Mouse (Mus musculus): ENCODE data around the gene Piwil4. TPM values are rescaled to one million over a fixed set of nuclear protein-coding genes. Genes with fewer than 3 reads are reported as not detected.
"Not testable (repeated sequence)": the region's sequence is repeated elsewhere in the genome, so short reads cannot be mapped to it uniquely, and the experiment has no call there.

The Piwil4 gene
- total RNA-seq, 2 experiments from 2014 or later, result 0.10 TPM; not detected in 1

GRCm38 (mm10) chr9:14728365-14728764 is 12.2 kb downstream of the Piwil4 start:
- DNase-seq (ENCODE audit: low spot score), result no peak
- intact Hi-C loops (cut with DNase I), result no loop called here

- intact Hi-C loops (cut with DNase I), result no loop called here
- no peak for DNase-seq (ENCODE audit: low spot score)
Measured at GRCm38 (mm10) chr9:14726629-14727028, 13.9 kb downstream of the Piwil4 start.

DNA sequence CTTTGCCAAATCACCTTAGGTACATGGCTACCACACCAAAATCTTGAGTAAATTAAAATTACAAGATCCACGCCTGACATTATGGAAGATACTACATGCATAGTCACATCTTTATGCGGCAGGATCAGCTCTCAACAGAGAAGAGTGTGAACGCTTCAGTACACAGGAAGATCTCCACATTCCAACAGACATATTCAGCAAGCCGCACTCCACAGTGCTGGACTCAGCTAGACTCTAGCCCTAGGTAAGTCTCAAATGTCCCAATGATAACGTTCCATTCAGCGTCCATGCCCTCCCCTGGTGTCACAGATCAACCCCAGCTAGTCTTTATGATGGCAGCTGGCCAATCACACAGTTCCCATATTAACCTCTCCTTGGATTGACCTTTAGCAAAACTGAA is 14.5 kb downstream of the Piwil4 start:
- intact Hi-C loops (cut with DNase I), result no loop called here
- no peak for DNase-seq (ENCODE audit: low spot score)

GRCm38 (mm10) chr9:14724755-14725420 is 15.6 kb downstream of the Piwil4 start:
- no peak for DNase-seq (ENCODE audit: low spot score)
- intact Hi-C loops (cut with DNase I), result no loop called here

DNA sequence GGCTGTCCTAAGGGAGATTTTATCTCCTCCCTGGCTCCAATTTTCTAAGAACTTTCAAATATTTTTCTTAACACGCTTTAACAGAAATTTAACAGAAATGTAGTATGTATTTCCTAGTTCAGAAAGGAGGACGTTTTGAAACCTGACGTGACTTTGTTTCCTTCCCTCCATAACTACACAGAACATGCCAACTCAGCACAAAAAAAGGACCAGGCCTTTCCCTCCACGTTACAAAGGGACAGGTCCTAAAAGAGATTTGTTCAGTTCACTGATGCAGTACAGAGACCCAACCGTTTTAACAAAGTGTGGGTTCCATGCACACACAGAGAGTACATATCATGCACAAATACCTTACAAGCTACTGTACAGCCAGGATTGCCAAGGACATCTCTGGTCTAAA is 18.9 kb downstream of the Piwil4 start:
- no peak for DNase-seq (ENCODE audit: low spot score)
- intact Hi-C loops (cut with DNase I), result no loop called here

DNA sequence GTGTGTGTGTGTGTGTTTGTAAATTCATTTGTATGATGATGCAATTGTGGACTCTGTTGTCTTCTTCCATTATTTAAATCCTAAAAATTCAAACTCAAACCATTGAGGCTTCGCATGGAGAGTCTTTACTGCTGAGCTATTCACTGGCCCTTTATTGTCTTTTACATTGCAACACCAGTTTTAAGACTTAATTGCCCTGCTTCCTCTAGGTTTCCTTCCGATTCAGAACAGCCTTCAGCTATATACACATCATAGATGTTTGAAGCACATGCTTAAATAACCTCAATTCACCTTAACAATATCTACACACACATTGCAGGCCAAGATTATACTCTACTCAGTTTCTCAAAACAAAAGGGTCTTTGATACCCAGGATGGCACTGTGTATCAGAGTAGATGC is 20.1 kb downstream of the Piwil4 start:
- no peak for DNase-seq (ENCODE audit: low spot score)
- intact Hi-C loops (cut with DNase I), result no loop called here

DNA sequence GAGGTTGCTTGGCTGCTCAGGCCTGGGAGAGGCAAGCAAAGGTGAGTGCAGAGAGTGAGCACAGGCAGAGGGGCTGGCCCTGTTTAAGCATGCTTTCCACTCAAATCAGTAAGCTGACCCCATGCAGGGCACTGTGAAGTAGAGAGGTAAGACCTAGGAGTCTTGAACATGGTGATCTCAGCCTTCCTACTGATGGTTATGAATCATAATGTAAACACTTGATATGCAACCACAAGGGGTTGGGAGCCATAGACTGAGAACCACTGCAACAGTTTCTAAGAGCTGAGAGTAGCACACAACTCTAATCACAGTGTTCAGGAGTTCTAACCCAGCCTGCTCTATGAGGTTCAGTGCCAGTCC is 22.2 kb downstream of the Piwil4 start:
- no peak for DNase-seq (ENCODE audit: low spot score)
- intact Hi-C loops (cut with DNase I), result loop anchor here (5.0 kb wide), 1 partner anchor 34 kb away; the partner anchor contains the start of gene Fut4

DNA sequence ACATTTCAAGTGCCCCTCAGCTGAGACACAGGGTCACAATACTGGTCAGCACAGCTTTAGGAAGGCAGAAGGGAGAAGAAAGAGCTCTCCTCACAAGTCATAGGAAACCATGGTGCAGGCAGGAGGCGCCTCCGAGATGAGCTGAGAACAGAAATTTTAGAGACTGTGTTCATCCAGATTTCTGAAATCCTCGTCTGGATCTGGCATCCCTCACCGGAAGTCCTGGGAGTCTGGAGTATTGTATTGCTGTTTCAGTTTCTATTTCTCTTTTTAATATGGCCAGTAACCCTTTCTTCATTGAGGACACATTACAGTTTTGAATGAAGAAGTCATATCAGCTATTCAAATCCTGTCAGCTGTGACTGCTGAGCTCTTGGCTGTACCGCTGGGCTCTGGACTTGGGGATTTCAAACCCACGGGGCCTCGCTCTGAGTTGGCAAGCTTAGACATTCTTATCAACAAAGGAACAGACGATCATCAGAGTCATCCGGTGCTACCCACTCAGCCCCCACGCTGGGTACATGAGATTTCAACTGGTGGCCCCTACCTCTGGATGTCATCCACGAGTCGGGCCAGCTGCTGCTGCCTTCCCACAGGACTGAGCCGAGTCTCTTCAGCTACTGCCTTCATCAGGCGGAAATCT is 22.7 kb downstream of the Piwil4 start:
- peak; percentile 4 for DNase-seq (ENCODE audit: low spot score)
- intact Hi-C loops (cut with DNase I), result loop anchor here (5.0 kb wide), 1 partner anchor 34 kb away; the partner anchor contains the start of gene Fut4

DNA sequence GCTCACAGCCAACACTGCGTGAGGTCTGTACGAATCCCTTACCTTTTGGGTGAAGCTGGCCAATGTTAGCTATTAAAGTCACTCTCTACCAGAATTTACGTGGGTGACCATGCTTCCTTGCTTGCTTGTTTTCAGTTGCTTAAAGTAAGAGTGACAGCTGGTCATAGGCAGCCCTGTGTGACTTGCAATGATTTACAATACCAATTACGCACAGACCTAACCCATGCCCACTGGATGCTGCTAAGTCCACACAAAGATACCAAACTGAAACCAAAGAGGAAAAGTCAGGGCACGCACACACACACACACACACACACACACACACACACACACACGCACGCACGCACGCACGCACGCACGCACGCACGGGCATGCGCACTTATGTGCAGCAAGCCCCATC is 25.3 kb downstream of the Piwil4 start:
- intact Hi-C loops (cut with DNase I), result loop anchor here (5.0 kb wide), 1 partner anchor 37 kb away; the partner anchor contains the start of gene Fut4
- DNase-seq (ENCODE audit: low spot score), result no peak

DNA sequence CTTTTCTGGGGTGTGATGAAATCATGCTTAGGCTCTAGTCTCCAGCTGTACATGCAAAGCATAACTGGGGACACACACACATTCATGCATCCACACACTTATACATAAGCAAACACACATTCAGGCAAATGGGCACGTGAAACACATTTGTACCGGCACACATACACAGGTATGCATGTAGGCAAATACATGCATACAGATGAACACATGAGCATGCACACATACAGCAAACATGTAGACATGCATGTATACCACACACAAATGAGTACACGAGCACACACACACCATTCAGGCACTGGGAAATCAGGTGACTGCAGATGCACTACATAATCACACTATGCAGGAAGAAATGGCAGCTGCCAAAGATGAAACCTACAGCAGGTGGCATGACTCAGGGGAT is 29.6 kb downstream of the Piwil4 start:
- intact Hi-C loops (cut with DNase I), result no loop called here
- DNase-seq (ENCODE audit: low spot score), result no peak

GRCm38 (mm10) chr9:14705321-14706162 is 35.0 kb downstream of the Piwil4 start:
- intact Hi-C loops (cut with DNase I), result no loop called here
- DNase-seq (ENCODE audit: low spot score), result no peak

- DNase-seq (ENCODE audit: low spot score); intact Hi-C loops (cut with DNase I): not testable (repeated sequence)
Measured at GRCm38 (mm10) chr9:14700795-14701194, 39.7 kb downstream of the Piwil4 start.

- DNase-seq (ENCODE audit: low spot score), result no peak
Measured at GRCm38 (mm10) chr9:14699288-14699640, 41.3 kb downstream of the Piwil4 start.

DNA sequence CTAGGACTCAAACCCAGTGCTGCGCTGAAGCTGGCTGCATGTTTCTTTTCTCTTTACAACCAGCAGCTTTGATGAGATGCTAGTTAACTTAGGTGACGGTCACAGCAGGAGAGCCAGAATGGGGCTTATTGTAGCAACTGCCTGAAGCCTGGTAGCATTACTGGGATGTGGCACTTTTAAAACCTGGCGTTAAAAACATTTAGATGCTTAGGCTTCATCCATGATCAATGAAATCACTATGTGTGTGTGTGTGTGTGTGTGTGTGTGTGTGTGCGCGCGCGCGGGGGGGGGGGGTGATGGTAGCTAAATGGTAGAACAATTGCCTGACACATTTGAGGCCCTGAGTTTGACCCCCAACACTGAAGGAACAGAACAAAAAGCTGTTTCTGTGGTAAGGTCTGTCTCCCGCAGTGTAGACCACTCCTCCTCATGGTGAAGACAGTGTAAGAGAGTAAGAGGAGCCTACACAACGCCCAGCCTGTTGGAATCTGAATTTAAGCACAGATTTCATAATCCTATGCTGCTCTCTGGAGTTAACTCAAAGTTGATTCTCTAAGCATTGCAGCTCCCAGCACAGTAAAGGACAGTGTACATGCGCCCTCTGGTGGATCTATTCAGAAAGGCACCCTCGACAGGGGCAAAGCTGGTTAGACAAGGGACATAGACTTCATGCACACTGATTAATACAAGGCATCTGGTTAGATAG is 41.8 kb downstream of the Piwil4 start:
- intact Hi-C loops (cut with DNase I), result loop anchor here (1.0 to 5.0 kb wide), 4 partner anchors 66 to 186 kb away; no protein-coding TSS in a partner anchor
- peak; percentile 70 for DNase-seq (ENCODE audit: low spot score)

More at GRCm38 (mm10) chr9:14699288-14699640, 41.3 kb downstream of the Piwil4 start:
- intact Hi-C loops (cut with DNase I), result loop anchor here (1.0 to 5.0 kb wide), 4 partner anchors 66 to 186 kb away; no protein-coding TSS in a partner anchor

DNA sequence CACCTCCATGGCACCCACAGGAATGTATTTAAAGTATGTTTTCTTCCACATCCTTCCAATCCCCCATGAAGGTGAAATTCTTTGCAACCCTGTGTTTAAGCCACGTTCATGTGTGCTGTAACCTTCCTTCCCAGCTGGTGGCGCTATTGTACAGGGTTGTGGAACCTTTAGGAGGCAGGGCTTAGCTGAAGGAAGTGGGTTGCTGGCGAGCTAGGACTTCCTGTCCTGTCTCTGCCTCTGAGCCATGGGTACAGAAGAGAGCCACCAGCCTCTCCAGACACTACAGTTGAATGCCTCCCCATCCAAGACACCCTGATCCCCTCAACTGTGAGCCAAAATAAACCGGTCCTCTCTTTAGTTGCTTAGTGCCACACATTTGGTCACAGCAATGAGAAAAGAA is 42.6 kb downstream of the Piwil4 start:
- intact Hi-C loops (cut with DNase I), result loop anchor here (2.0 to 5.0 kb wide), 3 partner anchors 67 to 185 kb away; no protein-coding TSS in a partner anchor
- no peak for DNase-seq (ENCODE audit: low spot score)

- DNase-seq (ENCODE audit: low spot score), result no peak
- intact Hi-C loops (cut with DNase I), result no loop called here
Measured at GRCm38 (mm10) chr9:14689376-14690108, 51.0 kb downstream of the Piwil4 start.

DNA sequence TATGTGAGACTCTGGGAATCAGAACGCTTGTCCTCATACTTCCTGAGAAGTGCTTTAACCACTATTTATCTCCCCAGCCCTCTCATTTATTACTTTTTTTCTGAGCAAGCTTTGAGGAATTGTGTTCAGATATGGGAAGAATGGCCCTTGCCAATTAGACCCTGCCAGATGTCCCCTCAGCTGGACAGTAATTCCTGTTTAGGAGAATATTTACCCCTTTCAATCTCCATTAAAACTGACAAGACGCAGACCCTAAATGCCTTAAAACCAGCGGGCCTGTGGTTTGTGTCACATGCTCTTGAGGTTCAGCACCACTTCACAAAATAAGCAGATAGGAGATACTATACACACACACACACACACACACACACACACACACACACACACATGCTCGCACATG is 56.2 kb downstream of the Piwil4 start:
- no peak for DNase-seq (ENCODE audit: low spot score)
- intact Hi-C loops (cut with DNase I), result no loop called here

- no peak for DNase-seq (ENCODE audit: low spot score)
- intact Hi-C loops (cut with DNase I), result no loop called here
Measured at GRCm38 (mm10) chr9:14682741-14683140, 57.8 kb downstream of the Piwil4 start.

- no peak for DNase-seq (ENCODE audit: low spot score)
- intact Hi-C loops (cut with DNase I), result no loop called here
Measured at GRCm38 (mm10) chr9:14680584-14680983, 59.9 kb downstream of the Piwil4 start.
